Mouse (Mus musculus): ENCODE measurements at regions not wholly inside any gene's neighbourhood (a gene's known extent, or its start where the extent isn't known, plus 50 kb on each side); places are given as distances from the start of the nearest gene placed in this dataset.

DNA sequence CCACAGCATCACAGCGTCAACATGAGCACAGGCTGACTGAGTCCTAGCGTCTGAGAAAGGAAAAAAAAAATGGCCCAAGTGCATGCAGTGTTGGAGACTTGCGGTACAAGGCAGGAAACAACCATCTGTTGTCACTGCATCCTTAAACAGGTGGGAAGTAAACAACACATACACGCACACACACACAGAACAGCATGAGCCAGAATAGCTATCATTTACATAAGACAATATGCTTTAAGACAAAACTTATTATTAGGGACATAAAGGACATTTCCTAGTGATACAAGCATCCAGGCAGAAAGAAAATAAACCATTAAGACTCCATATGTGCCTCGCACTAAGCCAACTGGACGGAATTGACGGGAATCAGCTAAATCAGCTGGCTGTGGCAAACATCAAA lies 203.8 kb upstream of the Trpc7 start:
- TF ChIP-seq POLR2A (IDR thresholded peaks at IDR 0.05; ENCODE audit: extremely low read depth, insufficient read depth, low read length) (no peak), CTCF (IDR thresholded peaks at IDR 0.05; ENCODE audit: extremely low read depth, insufficient read depth, low read length) (no peak)

Data from cortical plate, adult 2 months (tissue).